Mouse (Mus musculus) CH12.LX (cell line): ENCODE measurements around the gene Atp6v0c.

Experiments used
- CTCF ChIP-seq, 2 experiments: IDR thresholded peaks in 1 of 2; conservative IDR thresholded peaks in 1 of 2; 2 replicates each; pipeline ENCODE4 v1.5.1; 2011 to 2012; ENCODE audit warnings: low read depth in 2 of 2, low read length in 2 of 2, improper control_type of control experiment in 1 of 2, inconsistent platforms in 1 of 2, mild to moderate bottlenecking in 1 of 2, moderate library complexity in 1 of 2
- E2F4 ChIP-seq: IDR thresholded peaks from 2 replicates; pipeline ENCODE4 v1.6.1; 2011; ENCODE audit warnings: low read depth, low read length, improper control_type of control experiment; ENCODE audit not compliant: insufficient replicate concordance
- EP300 ChIP-seq: IDR thresholded peaks from 2 replicates; pipeline ENCODE4 v1.6.1; 2011; ENCODE audit warnings: low read length, improper control_type of control experiment
- MEF2A ChIP-seq: IDR thresholded peaks from 2 replicates; pipeline ENCODE4 v1.6.1; 2014; ENCODE audit warnings: low read depth, mild to moderate bottlenecking, inconsistent platforms, low read length, improper control_type of control experiment, borderline replicate concordance
- MXI1 ChIP-seq: IDR thresholded peaks from 2 replicates; pipeline ENCODE4 v1.6.1; 2011; ENCODE audit warnings: mild to moderate bottlenecking, low read depth, low read length, improper control_type of control experiment
- ZNF384 ChIP-seq: IDR thresholded peaks from 2 replicates; pipeline ENCODE4 v1.6.1; 2012; ENCODE audit warnings: low read depth, low read length, improper control_type of control experiment, inconsistent platforms

GRCm38 (mm10) chr17:24154463-24154862 lies 15.0 kb downstream of the Atp6v0c start:
- TF ChIP-seq ZNF384 (no peak), E2F4 (no peak), MEF2A (no peak), CTCF (conservative IDR thresholded peaks at IDR 0.05 in 1 of 2, IDR thresholded peaks at IDR 0.05 in 1 of 2; ENCODE audit: low read depth in 2 of 2, low read length in 2 of 2) (no peak), MXI1 (no peak), EP300 (no peak)
